Mouse (Mus musculus) C2C12 (cell line): ENCODE data around the gene Mark4. TPM values are rescaled to one million over a fixed set of nuclear protein-coding genes. Genes with fewer than 3 reads are reported as not detected.

Experiments used
- H3K27me3 ChIP-seq: one replicate; pipeline ENCODE4 v1.6.1; 2011; ENCODE audit not compliant: control insufficient read depth, insufficient read depth, insufficient read length
- H3K36me3 ChIP-seq: one replicate; pipeline ENCODE4 v1.6.1; 2011; ENCODE audit not compliant: control insufficient read depth, insufficient read depth
- H3K4me3 ChIP-seq: one replicate; pipeline ENCODE4 v1.5.1; 2011; ENCODE audit warnings: mild to moderate bottlenecking, control low read depth; ENCODE audit not compliant: poor library complexity, insufficient read depth, severe bottlenecking
- H3K79me2 ChIP-seq: one replicate; pipeline ENCODE4 v1.6.1; 2011; ENCODE audit not compliant: control insufficient read depth, insufficient read depth
- H3K79me3 ChIP-seq: one replicate; pipeline ENCODE4 v1.6.1; 2011; ENCODE audit warnings: low read depth, control low read depth
- H3ac ChIP-seq: one replicate; pipeline ENCODE3; 2011; ENCODE audit warnings: low read depth; ENCODE audit not compliant: control insufficient read depth, insufficient read length
- CEBPB ChIP-seq: IDR thresholded peaks from one replicate; pipeline ENCODE4 v1.6.1; 2011; ENCODE audit warnings: low read depth, mild to moderate bottlenecking, control low read depth, moderate library complexity
- CTCF ChIP-seq: IDR thresholded peaks from one replicate; pipeline ENCODE4 v1.5.1; 2011; ENCODE audit not compliant: control insufficient read depth, insufficient read depth, insufficient read length
- FOSL1 ChIP-seq: IDR thresholded peaks from one replicate; pipeline ENCODE4 v1.8.0; 2011; ENCODE audit warnings: mild to moderate bottlenecking, low read length; ENCODE audit not compliant: poor library complexity, insufficient read depth, severe bottlenecking
- MAX ChIP-seq: IDR thresholded peaks from one replicate; pipeline ENCODE4 v1.6.1; 2011; ENCODE audit warnings: mild to moderate bottlenecking, control low read depth
- MYOD1 ChIP-seq: IDR thresholded peaks from one replicate; pipeline ENCODE4 v1.6.1; 2011; ENCODE audit warnings: low read depth; ENCODE audit not compliant: control insufficient read depth, insufficient read length
- MYOG ChIP-seq: IDR thresholded peaks from one replicate; pipeline ENCODE4 v1.6.1; 2011; ENCODE audit not compliant: control insufficient read depth, insufficient read length; ENCODE audit errors: extremely low read depth
- USF1 ChIP-seq: IDR thresholded peaks from one replicate; pipeline ENCODE4 v1.6.1; 2011; ENCODE audit warnings: low read depth, mild to moderate bottlenecking, control low read depth, moderate library complexity
- microRNA-seq: library from miRNA; unstranded; fragments of <30 nt; microRNA quantifications from one replicate; pipeline ENCODE4, GENCODE M21; 2019; ENCODE audit warnings: borderline microRNAs expressed
- polyA plus RNA-seq: library from polyadenylated mRNA; unstranded; fragments of >200 nt; fragmentation: generic; extraction: Trizol; gene quantifications from one replicate; pipeline ENCODE4 v1.2.1, GENCODE M21; 2012; ENCODE audit warnings: missing spikeins

Mark4 gene
- polyA plus RNA-seq, 1 experiment = 12.9 TPM

- Histone ChIP-seq H3K4me3 (peak within 1 kb of the TSS; percentile 44), H3K36me3 (no peaks in the 10 kb centered on the region), H3K79me2 (peaks cover 26% of the 10 kb centered on the region), H3ac (peak within 1 kb of the TSS; percentile 72), H3K79me3 (peaks cover 14% of the 10 kb centered on the region), H3K27me3 (no peaks in the 10 kb centered on the region)
- TF ChIP-seq MYOG (no peak), CTCF (no peak), USF1 (peak; percentile 24), FOSL1 (no peak), MYOD1 (no peak), CEBPB (no peak), MAX (peak; percentile 23)
These were observed 77.0 kb downstream of the Mark4 start, which contains the start of gene Ercc2 for GRCm38 (mm10) chr7:19381377-19382165. TSS of gene Ercc2 (plus strand) at chr7:19382010.

GRCm38 (mm10) chr7:19378049-19378448 lies 80.6 kb downstream of the Mark4 start:
- Histone ChIP-seq H3K79me3 (peaks cover 9% of the 10 kb centered on the region), H3K4me3 (no peak overlapping the region), H3K36me3 (no peaks in the 10 kb centered on the region)

DNA sequence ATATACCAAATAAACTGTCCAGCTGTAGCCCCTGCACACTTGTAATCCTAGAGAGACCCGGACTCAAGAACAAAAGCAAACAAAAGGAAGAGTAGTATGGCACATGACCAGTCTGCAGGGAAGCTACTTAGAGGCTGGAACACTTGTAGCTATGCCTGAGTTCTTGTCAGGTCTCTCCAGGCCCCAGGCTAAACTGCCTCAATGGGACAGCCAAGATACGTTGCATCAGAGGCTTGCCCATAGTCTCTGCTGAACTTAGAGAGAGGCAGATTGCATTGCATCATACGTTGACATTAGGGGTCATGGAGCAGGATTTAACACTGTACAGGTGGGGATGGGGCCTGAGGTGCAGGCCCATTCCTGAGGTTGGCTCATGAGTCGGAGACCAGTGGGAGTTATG lies 82.6 kb downstream of the Mark4 start:
- Histone ChIP-seq H3ac (no peak overlapping the region), H3K4me3 (no peak overlapping the region), H3K36me3 (no peaks in the 10 kb centered on the region), H3K27me3 (no peaks in the 10 kb centered on the region), H3K79me2 (no peaks in the 10 kb centered on the region), H3K79me3 (no peaks in the 10 kb centered on the region)
- no peak for TF ChIP-seq USF1
- TF ChIP-seq CTCF = no peak

More at GRCm38 (mm10) chr7:19378049-19378448, 80.6 kb downstream of the Mark4 start:
- no peak overlapping the region for H3ac ChIP-seq
- no peaks in the 10 kb centered on the region for H3K27me3 ChIP-seq
- TF ChIP-seq CEBPB (no peak), CTCF (no peak), MYOD1 (no peak), USF1 (no peak)
- peaks cover 11% of the 10 kb centered on the region for H3K79me2 ChIP-seq

- no peak overlapping the region for H3ac ChIP-seq
- H3K4me3 ChIP-seq = no peak overlapping the region
- H3K79me2 ChIP-seq = no peaks in the 10 kb centered on the region
- no peaks in the 10 kb centered on the region for H3K27me3 ChIP-seq
- H3K36me3 ChIP-seq = no peaks in the 10 kb centered on the region
- no peak for TF ChIP-seq FOSL1
- no peak for TF ChIP-seq MAX
- no peak for TF ChIP-seq MYOD1
- no peak for TF ChIP-seq MYOG
- no peak for TF ChIP-seq CEBPB
- no peak for TF ChIP-seq USF1
- no peak for TF ChIP-seq CTCF
- no peaks in the 10 kb centered on the region for H3K79me3 ChIP-seq
These were observed 83.3 kb downstream of the Mark4 start for GRCm38 (mm10) chr7:19375368-19375767.

Small RNA genes within 50 kb of the gene (microRNA-seq; reads per million reads assigned to microRNA genes)
- gene Mir343 = not detected

Other genes with a start within 250 kb of the Mark4 start
- 0.05 TPM for gene Gpr4, start 246.3 kb downstream of the Mark4 start, polyA plus RNA-seq
- 27.5 TPM for gene Opa3, start 230.5 kb downstream of the Mark4 start, polyA plus RNA-seq
- 145 TPM for gene Vasp, start 187.0 kb downstream of the Mark4 start, polyA plus RNA-seq
- gene Ppm1n, start 178.8 kb downstream of the Mark4 start, polyA plus RNA-seq = 0.05 TPM
- gene Rtn2, start 176.2 kb downstream of the Mark4 start, polyA plus RNA-seq = 107 TPM
- 1.4 TPM for gene Fosb, start 148.8 kb downstream of the Mark4 start, polyA plus RNA-seq
- gene Ercc1, start 114.0 kb downstream of the Mark4 start, polyA plus RNA-seq = 151 TPM
- 25.6 TPM for gene Cd3eap, start 99.3 kb downstream of the Mark4 start, polyA plus RNA-seq
- gene Ppp1r13l, start 99.1 kb downstream of the Mark4 start, polyA plus RNA-seq = 21.5 TPM
- gene Ercc2, start 76.8 kb downstream of the Mark4 start, polyA plus RNA-seq = 9.7 TPM
- gene Klc3, start 54.7 kb downstream of the Mark4 start, polyA plus RNA-seq = 4.3 TPM
- gene Ckm, start 54.0 kb downstream of the Mark4 start, polyA plus RNA-seq = 1.9 TPM
- gene Exoc3l2, start 4.5 kb upstream of the Mark4 start, polyA plus RNA-seq = 0.01 TPM
- 4.8 TPM for gene Bloc1s3, start 49.5 kb upstream of the Mark4 start, polyA plus RNA-seq
- gene Trappc6a, start 49.6 kb upstream of the Mark4 start, polyA plus RNA-seq = 23.2 TPM
- gene Nkpd1, start 59.0 kb upstream of the Mark4 start, polyA plus RNA-seq = 0.11 TPM
- 32.6 TPM for gene Ppp1r37, start 104.3 kb upstream of the Mark4 start, polyA plus RNA-seq
- 1.9 TPM for gene Zfp296, start 118.5 kb upstream of the Mark4 start, polyA plus RNA-seq
- gene Gemin7, start 118.8 kb upstream of the Mark4 start, polyA plus RNA-seq = 136 TPM
- gene Clasrp, start 145.7 kb upstream of the Mark4 start, polyA plus RNA-seq = 19.0 TPM
- 11.1 TPM for gene Relb, start 170.6 kb upstream of the Mark4 start, polyA plus RNA-seq
- 95.7 TPM for gene Clptm1, start 206.2 kb upstream of the Mark4 start, polyA plus RNA-seq
- not detected for gene Apoc2, start 219.1 kb upstream of the Mark4 start, polyA plus RNA-seq
- gene Gm44805, start 222.6 kb upstream of the Mark4 start, polyA plus RNA-seq = not detected
- not detected for gene Apoc4, start 222.7 kb upstream of the Mark4 start, polyA plus RNA-seq
- gene Apoc1, start 233.8 kb upstream of the Mark4 start, polyA plus RNA-seq = not detected
- 2.0 TPM for gene Apoe, start 240.4 kb upstream of the Mark4 start, polyA plus RNA-seq